Comparison of ENCODE assay signal across 21 mouse cellular contexts in the genomic region with DNA sequence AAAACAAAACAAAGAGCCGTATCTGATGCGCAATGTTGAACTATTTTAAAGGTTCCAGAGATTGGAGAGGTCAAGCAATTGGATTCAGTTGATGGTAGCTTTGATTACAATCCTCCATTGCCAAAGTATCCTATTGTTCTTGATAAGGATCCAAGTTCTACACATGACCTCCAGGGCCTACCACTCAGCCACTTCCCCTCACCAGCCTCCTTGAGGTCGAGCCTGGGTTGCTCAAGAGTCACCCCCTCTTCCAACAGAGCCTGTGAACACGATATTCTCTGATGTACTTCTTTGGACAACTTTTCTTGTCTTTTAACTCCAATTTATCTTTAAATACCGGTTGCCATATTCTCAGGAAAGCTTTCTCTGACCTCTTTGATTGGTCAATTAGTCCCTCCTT. TPM values are rescaled to one million over a fixed set of nuclear protein-coding genes. Genes with fewer than 3 reads are reported as not detected.
DNase-seq lines count a peak whose midpoint lies in the region; ATAC-seq lines count a peak whose summit lies in the region.
"Had no signal": no experiment of that assay in that cellular context is flagged by ENCODE, and none has a peak within 500 bp of the region (broad histone marks: within the 10 kb centered on the region; RNA-seq: fewer than 3 reads in every experiment).

No protein-coding gene starts in this region.

- no peaks in the 10 kb centered on the region for H3K36me3 ChIP-seq in midbrain, embryonic 10.5 days
- no peaks in the 10 kb centered on the region for H3K36me3 ChIP-seq in midbrain, embryonic 16.5 days (ENCODE audit: control insufficient read depth, insufficient read depth, low read length)
- H3K36me3 ChIP-seq in embryonic facial prominence, embryonic 10.5 days (replicated peaks) = no peaks in the 10 kb centered on the region
- no peaks in the 10 kb centered on the region for H3K36me3 ChIP-seq in neural tube, embryonic 15.5 days
- H3K36me3 ChIP-seq in liver, embryonic 12.5 days = no peaks in the 10 kb centered on the region
- H3K36me3 ChIP-seq: embryonic facial prominence, embryonic 12.5 days; G1E; heart, embryonic 13.5 days; hindbrain, embryonic 13.5 days; intestine, embryonic 15.5 days had no signal

- H3K9me3 ChIP-seq in midbrain, embryonic 10.5 days (replicated peaks) = no peaks in the 10 kb centered on the region; the same call in 1 of the 2 replicates
- H3K9me3 ChIP-seq in midbrain, embryonic 16.5 days (replicated peaks; ENCODE audit: control insufficient read depth, low read length, poor library complexity, severe bottlenecking) = no peaks in the 10 kb centered on the region
- H3K9me3 ChIP-seq in embryonic facial prominence, embryonic 10.5 days = peaks cover 2% of the 10 kb centered on the region; the same call in 1 of the 2 replicates
- H3K9me3 ChIP-seq in neural tube, embryonic 15.5 days (replicated peaks) = no peaks in the 10 kb centered on the region
- H3K9me3 ChIP-seq in liver, embryonic 12.5 days (replicated peaks) = no peaks in the 10 kb centered on the region
- H3K9me3 ChIP-seq: embryonic facial prominence, embryonic 12.5 days; forebrain, embryonic 13.5 days; hindbrain, embryonic 13.5 days; intestine, embryonic 15.5 days had no signal

- H3K27me3 ChIP-seq in midbrain, embryonic 10.5 days (ENCODE audit: low read depth, poor library complexity, severe bottlenecking) = peaks cover 6% of the 10 kb centered on the region; the same call in 1 of the 2 replicates
- no peaks in the 10 kb centered on the region for H3K27me3 ChIP-seq in midbrain, embryonic 16.5 days (ENCODE audit: control insufficient read depth, insufficient read depth, low read depth, low read length)
- no peaks in the 10 kb centered on the region for H3K27me3 ChIP-seq in embryonic facial prominence, embryonic 10.5 days (replicated peaks; ENCODE audit: low read depth, poor library complexity, severe bottlenecking)
- no peaks in the 10 kb centered on the region for H3K27me3 ChIP-seq in neural tube, embryonic 15.5 days (replicated peaks)
- H3K27me3 ChIP-seq in liver, embryonic 12.5 days (replicated peaks) = no peaks in the 10 kb centered on the region
- H3K27me3 ChIP-seq: embryonic facial prominence, embryonic 12.5 days; forebrain, embryonic 13.5 days; heart, embryonic 13.5 days; hindbrain, embryonic 13.5 days; intestine, embryonic 15.5 days had no signal

- H3K4me3 ChIP-seq in midbrain, embryonic 10.5 days = no peak overlapping the region
- no peak overlapping the region for H3K4me3 ChIP-seq in midbrain, embryonic 16.5 days (ENCODE audit: low read depth, low read length)
- no peak overlapping the region for H3K4me3 ChIP-seq in embryonic facial prominence, embryonic 10.5 days
- no peak overlapping the region for H3K4me3 ChIP-seq in neural tube, embryonic 15.5 days (replicated peaks)
- no peak overlapping the region for H3K4me3 ChIP-seq in liver, embryonic 12.5 days
- H3K4me3 ChIP-seq: embryonic facial prominence, embryonic 12.5 days; forebrain, embryonic 13.5 days; gastrocnemius, adult 2 months; heart, embryonic 13.5 days; hindbrain, embryonic 13.5 days; intestine, embryonic 15.5 days had no signal

- H3K4me1 ChIP-seq in midbrain, embryonic 10.5 days = no peaks in the 10 kb centered on the region
- H3K4me1 ChIP-seq in midbrain, embryonic 16.5 days (ENCODE audit: control insufficient read depth, insufficient read depth, low read length) = no peaks in the 10 kb centered on the region
- no peaks in the 10 kb centered on the region for H3K4me1 ChIP-seq in embryonic facial prominence, embryonic 10.5 days
- H3K4me1 ChIP-seq in neural tube, embryonic 15.5 days = no peaks in the 10 kb centered on the region
- H3K4me1 ChIP-seq in liver, embryonic 12.5 days = no peaks in the 10 kb centered on the region
- H3K4me1 ChIP-seq: embryonic facial prominence, embryonic 12.5 days; forebrain, embryonic 13.5 days; heart, embryonic 13.5 days; hindbrain, embryonic 13.5 days; intestine, embryonic 15.5 days had no signal

- peak; percentile 10 for DNase-seq in midbrain, embryonic 10.5 days (ENCODE audit: low spot score)
- DNase-seq in embryonic facial prominence, embryonic 10.5 days (ENCODE audit: low spot score) = peak; percentile 6
- DNase-seq: adrenal gland, adult 8-10 months; adrenal gland, postnatal 36 days; B cell, adult 2 months; cerebellum, adult 2 months; cerebellum, postnatal 10 days; embryo, embryonic 11 days; gastrocnemius, adult 2 months; heart, postnatal 36 days had no signal

- H3K9ac ChIP-seq in midbrain, embryonic 16.5 days (ENCODE audit: low read depth, low read length) = no peak overlapping the region
- H3K9ac ChIP-seq in neural tube, embryonic 15.5 days (replicated peaks) = no peak overlapping the region
- H3K9ac ChIP-seq in liver, embryonic 12.5 days = no peak overlapping the region
- H3K9ac ChIP-seq: embryonic facial prominence, embryonic 12.5 days; forebrain, embryonic 13.5 days; heart, embryonic 13.5 days; hindbrain, embryonic 13.5 days; intestine, embryonic 15.5 days had no signal

- H3K4me2 ChIP-seq in midbrain, embryonic 16.5 days (ENCODE audit: low read length) = no peak overlapping the region
- no peak overlapping the region for H3K4me2 ChIP-seq in neural tube, embryonic 15.5 days
- H3K4me2 ChIP-seq in liver, embryonic 12.5 days = no peak overlapping the region
- H3K4me2 ChIP-seq: embryonic facial prominence, embryonic 12.5 days; forebrain, embryonic 13.5 days; heart, embryonic 13.5 days; hindbrain, embryonic 13.5 days; intestine, embryonic 15.5 days had no signal

- no peak overlapping the region for H3K27ac ChIP-seq in midbrain, embryonic 10.5 days (replicated peaks)
- no peak overlapping the region for H3K27ac ChIP-seq in midbrain, embryonic 16.5 days (ENCODE audit: low read length)
- H3K27ac ChIP-seq in embryonic facial prominence, embryonic 10.5 days (replicated peaks) = no peak overlapping the region
- H3K27ac ChIP-seq in neural tube, embryonic 15.5 days (replicated peaks) = no peak overlapping the region
- H3K27ac ChIP-seq in liver, embryonic 12.5 days = no peak overlapping the region
- H3K27ac ChIP-seq: embryonic facial prominence, embryonic 12.5 days; forebrain, embryonic 13.5 days; gastrocnemius, adult 2 months; heart, embryonic 13.5 days; hindbrain, embryonic 13.5 days; intestine, embryonic 15.5 days had no signal

- 92% methylated on average over 5 of the region's 5 CpGs for WGBS in midbrain, embryonic 10.5 days
- 96% methylated on average over 5 of the region's 5 CpGs for WGBS in midbrain, embryonic 16.5 days
- WGBS in embryonic facial prominence, embryonic 10.5 days = 90% methylated on average over 5 of the region's 5 CpGs
- WGBS in neural tube, embryonic 15.5 days = 91% methylated on average over 5 of the region's 5 CpGs
- WGBS in liver, embryonic 12.5 days (ENCODE audit: insufficient replicate concordance) = 67% methylated on average over 5 of the region's 5 CpGs

- no peak for ATAC-seq in midbrain, embryonic 16.5 days
- peak; percentile 88 for ATAC-seq in megakaryocyte, adult 5-6 weeks (ENCODE audit: poor library complexity, severe bottlenecking)
- no peak for ATAC-seq in neural tube, embryonic 15.5 days (ENCODE audit: low FRiP score)
- ATAC-seq in liver, embryonic 12.5 days = no peak
- ATAC-seq: CD4-positive, CD25-positive, alpha-beta regulatory T cell, adult 4 months; forebrain, embryonic 13.5 days; intestine, embryonic 15.5 days had no signal

RNA-seq across cellular contexts. Expression of a gene that starts 9.3 kb away (rescaled TPM):
- polyA plus RNA-seq in midbrain, embryonic 10.5 days (2016; fragmentation: Nextera tagmentation; extraction: Ambion mirVana) = 25.8 and 29.0 TPM in 2 replicates
- polyA plus RNA-seq in midbrain, embryonic 16.5 days (2015; fragmentation: Nextera tagmentation; extraction: Ambion mirVana) = 30.4 and 31.0 TPM in 2 replicates
- polyA plus RNA-seq in embryonic facial prominence, embryonic 10.5 days (2016; fragmentation: Nextera tagmentation; extraction: Ambion mirVana) = 40.0 and 41.8 TPM in 2 replicates
- total RNA-seq in megakaryocyte, adult 5-6 weeks (2015) = 3.5 and 5.3 TPM in 2 replicates
- total RNA-seq in megakaryocyte, adult 5-6 weeks (2017) = 3.4 and 3.5 TPM in 2 replicates
- 34.5 and 38.6 TPM in 2 replicates for polyA plus RNA-seq in neural tube, embryonic 15.5 days (2015; fragmentation: Nextera tagmentation; extraction: Ambion mirVana)
- polyA plus RNA-seq in liver, embryonic 12.5 days (2016; fragmentation: Nextera tagmentation; extraction: Ambion mirVana) = 6.6 and 7.1 TPM in 2 replicates
- polyA plus RNA-seq: G1E had no signal
